Mouse (Mus musculus) liver, embryonic 14.5 days (tissue): ENCODE measurements around the gene Fbxo48.

Experiments used
- CTCF ChIP-seq: IDR thresholded peaks from 2 replicates; pipeline ENCODE4 v1.5.1; 2016; ENCODE audit warnings: antibody characterized with exemption, low read depth, control low read depth
- EP300 ChIP-seq: IDR thresholded peaks from 2 replicates; pipeline ENCODE4 v1.6.1; 2016; ENCODE audit warnings: antibody characterized with exemption, low read depth

DNA sequence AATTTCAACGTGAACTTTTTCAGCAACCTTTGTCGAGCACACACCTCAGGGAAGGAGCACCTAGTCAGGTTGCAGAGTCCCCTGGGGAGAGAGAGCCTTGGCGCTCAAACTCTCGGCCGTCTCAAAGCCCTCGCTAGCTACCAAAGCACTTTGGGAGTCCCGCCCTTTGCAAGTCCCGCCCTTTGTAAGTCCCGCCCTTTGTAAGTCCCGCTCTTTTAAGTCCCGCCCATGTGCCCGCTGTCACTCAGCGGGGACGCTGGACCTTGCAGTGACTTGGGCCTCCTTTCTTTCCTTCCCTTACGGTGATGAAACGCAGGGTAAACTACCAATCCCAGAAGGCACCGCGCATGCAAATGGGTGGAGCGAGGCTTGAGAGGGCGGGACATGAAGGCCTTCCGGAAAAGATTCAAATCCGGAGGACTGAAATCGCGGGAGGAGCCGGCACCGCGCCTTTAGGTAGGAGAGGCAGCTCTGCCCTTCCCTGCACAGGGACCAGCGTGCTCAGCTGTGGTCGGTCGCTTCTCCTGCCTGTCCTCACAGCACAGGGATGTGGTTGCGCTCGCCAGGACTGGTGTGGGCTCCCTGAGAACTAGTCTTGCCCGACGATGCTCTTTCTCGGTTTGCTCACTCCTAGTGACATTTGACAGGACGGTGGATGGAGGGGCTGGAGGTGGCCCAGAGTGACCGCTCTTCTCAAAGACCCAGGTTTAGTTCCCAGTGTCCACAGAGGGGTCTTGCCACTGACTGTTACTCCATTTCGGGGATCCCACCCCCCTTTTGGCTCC lies at the start of gene Fbxo48:
- TF ChIP-seq CTCF = no peak
- TF ChIP-seq EP300 = no peak
